Mouse (Mus musculus) embryo, embryonic 11.5 days (tissue): ENCODE measurements at regions not wholly inside any gene's neighbourhood (a gene's known extent, or its start where the extent isn't known, plus 50 kb on each side); places are given as distances from the start of the nearest gene placed in this dataset.

ENCODE experiments used
- DNase-seq: peaks from one replicate; pipeline ENCODE4 v3.0.0-alpha.2; 2012; ENCODE audit warnings: low read depth, low spot score

- DNase-seq, result no peak
These were observed 285.0 kb upstream of the Bmper start for GRCm38 (mm10) chr9:22937686-22938391.

GRCm38 (mm10) chr9:22944992-22945391 is 277.9 kb upstream of the Bmper start:
- no peak for DNase-seq

DNA sequence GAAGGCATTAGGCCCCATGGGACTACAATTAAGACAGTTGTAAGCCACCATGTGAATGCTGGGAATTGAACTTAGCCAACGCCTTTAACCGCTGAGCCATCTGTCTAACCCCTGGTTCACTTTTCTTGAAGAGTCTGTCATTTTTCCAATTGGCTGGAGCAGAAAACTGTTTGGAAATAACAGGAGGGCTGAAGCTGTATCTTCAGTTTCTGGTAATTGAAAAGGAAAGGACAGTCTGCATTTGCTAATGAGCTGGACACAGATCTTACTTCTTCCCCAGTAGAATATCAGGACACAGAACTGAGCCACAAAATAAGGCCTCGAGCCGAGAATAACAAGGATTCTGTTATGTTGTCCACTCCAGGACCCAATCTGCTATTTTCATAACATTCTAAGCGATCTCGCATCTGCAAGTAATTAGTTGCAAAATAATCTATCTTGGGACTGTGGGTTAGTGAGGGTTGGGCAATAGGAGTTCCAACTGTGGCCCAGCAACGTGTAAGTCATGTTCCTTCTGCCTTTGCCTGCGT is 277.4 kb upstream of the Bmper start:
- no peak for DNase-seq

DNA sequence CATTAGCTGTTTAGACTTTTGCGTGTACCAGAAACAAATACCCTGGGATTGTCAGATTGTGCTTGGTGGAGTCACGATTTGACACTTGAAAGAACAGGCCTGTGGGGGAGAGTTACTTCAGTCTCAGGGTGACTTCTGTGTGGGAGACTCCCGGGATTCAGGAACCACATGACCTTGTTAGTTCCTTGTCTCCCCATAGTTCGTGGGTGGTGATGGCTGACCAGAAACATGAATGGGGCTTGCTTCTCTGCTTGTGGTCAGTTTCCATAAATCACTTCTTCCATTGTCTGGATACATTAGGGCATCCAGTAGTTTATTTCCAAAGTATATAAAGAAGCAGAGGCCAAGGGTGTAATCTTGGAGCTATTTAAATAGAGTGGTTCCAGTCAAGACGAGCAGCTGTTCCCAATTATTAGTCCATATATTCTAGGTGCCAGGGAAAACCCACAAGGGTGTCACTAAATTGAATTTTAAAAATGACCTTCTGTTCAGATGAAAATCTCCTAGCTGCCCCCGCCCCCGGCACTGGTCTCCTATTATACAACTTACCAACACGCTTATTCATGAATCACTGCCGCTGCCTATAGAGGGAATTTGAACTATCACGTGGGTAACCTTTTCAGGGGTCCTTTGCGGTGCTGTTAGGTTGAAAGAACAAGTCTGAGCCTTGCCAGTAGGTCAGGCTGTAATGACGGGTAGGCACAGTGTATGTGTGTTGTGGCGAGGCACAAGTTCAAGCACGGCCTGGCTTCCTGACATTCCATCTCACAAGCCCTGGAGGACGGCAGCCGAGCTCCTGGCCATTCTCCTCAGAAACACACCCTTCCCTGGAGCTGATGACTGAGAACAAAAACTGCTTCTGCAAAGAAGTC is 270.1 kb upstream of the Bmper start:
- peak; percentile 22 for DNase-seq

GRCm38 (mm10) chr9:22962269-22962815 is 260.5 kb upstream of the Bmper start:
- peak; percentile 34 for DNase-seq

DNA sequence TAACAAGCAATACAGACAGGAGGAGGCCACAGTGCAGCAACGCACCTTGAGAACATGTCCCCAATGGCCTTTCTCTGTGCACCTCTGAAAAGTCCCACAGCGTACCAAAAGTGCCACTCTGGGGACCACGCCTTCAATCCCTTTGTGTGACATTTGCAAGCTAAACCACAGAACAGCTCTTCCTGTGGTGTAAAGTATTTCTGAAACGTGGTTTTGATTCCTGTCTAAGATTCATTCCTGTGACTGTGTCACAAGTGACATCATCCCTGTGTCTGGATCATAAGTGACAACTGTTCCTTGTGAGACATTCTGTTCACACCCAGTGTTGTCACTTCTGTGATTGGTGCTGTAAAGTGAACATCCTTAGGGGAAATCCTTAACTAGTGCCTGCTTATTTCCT is 251.6 kb upstream of the Bmper start:
- no peak for DNase-seq

DNA sequence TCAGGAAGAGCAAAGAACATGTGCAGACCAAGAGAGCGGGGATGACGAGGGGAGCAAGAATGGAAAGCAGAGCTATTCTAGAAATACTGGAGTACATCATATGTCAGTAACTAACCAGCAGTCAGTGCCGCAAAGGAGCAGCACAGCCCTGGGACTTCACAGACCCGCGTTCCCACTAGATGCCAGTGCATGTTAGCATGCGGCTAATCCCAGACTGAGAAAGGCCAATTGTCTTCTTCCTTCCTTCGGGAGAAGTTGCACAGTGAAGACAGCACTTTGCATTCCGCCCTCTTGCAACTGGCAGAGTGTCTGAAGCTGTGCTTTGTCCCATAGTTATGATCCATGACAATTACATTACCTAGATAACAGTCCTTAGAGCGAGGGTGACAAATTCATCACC is 246.1 kb upstream of the Bmper start:
- no peak for DNase-seq

DNA sequence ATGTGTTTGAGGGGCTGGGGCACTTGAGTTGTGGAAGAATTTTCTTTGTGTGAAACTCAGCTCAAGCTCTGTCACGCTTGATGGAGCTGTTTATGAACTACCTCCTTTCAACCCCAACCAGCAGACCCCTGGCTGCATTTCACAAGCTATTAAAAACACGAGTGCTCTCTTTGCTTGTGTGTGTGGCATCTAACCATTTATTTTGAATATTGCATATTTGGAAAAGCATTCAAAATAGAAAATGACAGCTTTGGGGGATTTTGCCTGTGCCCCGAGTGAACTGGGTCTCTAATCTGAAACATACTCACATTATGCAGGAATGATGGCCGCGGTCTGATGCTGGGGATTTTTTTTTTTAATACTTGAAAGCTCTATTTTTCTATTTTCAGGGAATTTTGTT is 243.2 kb upstream of the Bmper start:
- no peak for DNase-seq

DNA sequence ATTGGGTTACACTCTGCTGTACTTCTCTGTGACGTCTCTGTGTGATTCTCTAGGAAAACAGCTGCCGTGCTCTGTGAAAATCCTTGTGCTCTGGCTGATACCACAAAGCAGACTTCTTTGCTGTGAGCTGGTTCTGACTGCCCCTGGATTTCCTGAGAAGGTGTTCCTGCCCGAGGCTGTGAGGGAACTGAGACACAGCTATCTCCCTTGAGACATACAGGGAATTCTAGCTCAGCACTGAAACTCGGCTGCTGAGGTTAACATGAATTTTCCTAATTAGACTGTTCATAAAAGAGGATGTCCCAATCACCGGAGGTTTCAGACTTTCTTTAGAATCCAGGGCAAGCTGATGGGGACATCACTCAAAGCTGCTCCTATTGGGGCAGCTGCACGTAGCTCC is 233.4 kb upstream of the Bmper start:
- no peak for DNase-seq

DNA sequence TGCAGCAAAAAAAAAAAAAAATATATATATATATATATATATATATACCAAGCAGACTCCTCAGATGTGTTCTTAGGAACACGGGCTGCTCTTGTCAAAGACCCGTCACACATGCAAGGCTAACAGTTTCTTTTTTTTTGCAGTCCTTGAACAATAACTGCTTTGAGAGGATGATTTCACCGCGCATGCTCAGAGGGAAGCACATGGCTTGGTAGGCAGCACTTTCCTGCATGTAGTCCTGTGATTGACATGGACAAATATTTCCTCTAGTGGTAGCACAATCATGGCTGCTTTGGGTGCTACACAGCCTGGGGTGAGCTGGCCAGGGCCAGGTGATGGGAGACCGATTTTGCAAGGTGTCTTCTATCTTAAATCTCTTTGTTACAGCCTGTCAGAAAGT is 229.3 kb upstream of the Bmper start:
- no peak for DNase-seq

DNA sequence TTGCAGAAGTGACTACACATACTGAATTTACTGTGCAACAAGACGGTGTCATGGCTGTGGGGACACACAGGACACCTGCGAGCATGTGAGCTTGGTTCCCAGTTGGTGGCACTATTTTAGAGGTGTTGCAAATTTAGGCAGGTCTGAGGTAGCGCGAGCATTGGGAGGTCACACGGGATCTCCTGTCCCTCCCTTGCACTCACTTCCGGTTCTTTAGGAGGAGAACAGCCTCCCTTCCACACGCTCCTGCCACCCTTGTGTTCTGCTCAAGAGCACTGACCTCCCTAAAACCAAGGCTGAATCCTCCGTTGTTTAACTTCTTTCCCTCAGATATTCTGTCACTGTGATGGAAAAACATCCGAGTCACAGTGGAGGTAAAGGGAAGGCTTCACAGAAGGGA is 227.3 kb upstream of the Bmper start:
- DNase-seq, result no peak

GRCm38 (mm10) chr9:22998306-22998705 is 224.6 kb upstream of the Bmper start:
- no peak for DNase-seq

- no peak for DNase-seq
These were observed 223.7 kb upstream of the Bmper start for GRCm38 (mm10) chr9:22999181-22999580.

DNA sequence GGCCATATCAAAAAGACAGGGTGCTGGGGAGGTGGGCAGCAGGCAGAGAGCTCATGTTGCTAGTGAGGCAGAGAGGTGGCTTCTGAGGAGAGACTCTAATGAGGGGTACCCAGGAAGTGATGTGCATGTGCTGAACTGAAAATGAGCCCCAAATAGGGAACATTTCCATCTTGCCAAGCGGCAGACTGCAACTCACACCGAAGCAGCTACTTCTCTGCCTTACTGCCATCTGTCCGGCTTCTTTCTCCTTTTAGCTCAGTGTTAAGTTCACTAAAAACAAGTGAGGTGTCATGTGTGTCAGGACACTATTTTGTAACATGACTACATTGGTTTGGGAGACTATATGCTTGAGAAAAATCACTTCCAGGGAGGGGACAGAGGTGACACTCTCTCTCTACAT is 222.7 kb upstream of the Bmper start:
- no peak for DNase-seq

GRCm38 (mm10) chr9:23003195-23004061 is 219.4 kb upstream of the Bmper start:
- DNase-seq, result no peak

- no peak for DNase-seq
These were observed 217.9 kb upstream of the Bmper start for GRCm38 (mm10) chr9:23005005-23005404.

GRCm38 (mm10) chr9:23009462-23010183 is 213.3 kb upstream of the Bmper start:
- no peak for DNase-seq

GRCm38 (mm10) chr9:23011316-23011959 is 211.4 kb upstream of the Bmper start:
- DNase-seq, result no peak

GRCm38 (mm10) chr9:23012130-23012529 is 210.7 kb upstream of the Bmper start:
- DNase-seq, result no peak

GRCm38 (mm10) chr9:23016733-23017132 is 206.1 kb upstream of the Bmper start:
- DNase-seq, result no peak
